Mouse (Mus musculus) G1E (cell line): Measurements from ENCODE around the gene Snai1.

Experiments used
- CTCF ChIP-seq: IDR thresholded peaks from 2 replicates; pipeline ENCODE4 v1.5.1; 2012; ENCODE audit warnings: low read depth, low read length, inconsistent platforms, mixed read lengths
- GATA1 ChIP-seq: IDR thresholded peaks from 2 replicates; pipeline ENCODE4 v1.6.1; 2012; ENCODE audit warnings: borderline replicate concordance, low read length, inconsistent platforms, mixed read lengths
- TAL1 ChIP-seq: conservative IDR thresholded peaks from 2 replicates; pipeline ENCODE4 v1.6.1; 2012; ENCODE audit warnings: low read depth, low read length, inconsistent platforms, mixed read lengths

- TF ChIP-seq CTCF (no peak), GATA1 (no peak), TAL1 (no peak)
These were observed 794 bp downstream of the Snai1 start for GRCm38 (mm10) chr2:167538671-167539306.
